Mouse (Mus musculus) testis, adult 2 months (tissue): ENCODE measurements at regions not wholly inside any gene's neighbourhood (a gene's known extent, or its start where the extent isn't known, plus 50 kb on each side); places are given as distances from the start of the nearest gene placed in this dataset.

Experiments used
- CTCF ChIP-seq: fragments of 200-500 bp; IDR thresholded peaks from 2 replicates; pipeline ENCODE4 v1.5.1; 2012; ENCODE audit warnings: low read depth, mild to moderate bottlenecking, inconsistent platforms, low read length, moderate library complexity; ENCODE audit not compliant: control insufficient read depth, insufficient read depth, insufficient replicate concordance
- POLR2A ChIP-seq: fragments of 200-500 bp; IDR thresholded peaks from 2 replicates; pipeline ENCODE4 v1.6.1; 2012; ENCODE audit warnings: low read depth, mild to moderate bottlenecking, inconsistent platforms, low read length, moderate library complexity; ENCODE audit not compliant: control insufficient read depth

DNA sequence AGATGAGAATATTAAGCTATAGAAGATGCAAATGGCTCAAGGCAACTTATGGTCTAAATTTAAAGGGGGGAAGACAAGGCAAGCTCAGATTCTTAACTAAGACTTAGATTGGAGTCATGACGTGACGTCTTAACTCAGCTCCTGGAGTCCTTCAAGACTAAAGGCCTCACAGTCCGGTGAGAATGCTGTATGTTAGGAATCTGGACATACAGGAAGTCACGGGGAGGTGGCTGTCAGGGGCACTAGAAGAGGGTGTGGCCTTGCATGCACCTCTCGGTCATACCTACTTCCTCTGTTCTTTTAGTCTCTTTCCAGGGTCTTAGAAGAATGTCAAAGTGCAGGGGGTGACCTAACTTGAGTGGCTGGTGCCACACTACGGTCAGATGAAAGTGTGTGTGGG is 91.5 kb upstream of the Parp11 start:
- TF ChIP-seq CTCF (no peak), POLR2A (no peak)
